Mouse (Mus musculus): Measurements from ENCODE around the gene Rcc1. TPM values are rescaled to one million over a fixed set of nuclear protein-coding genes. Genes with fewer than 3 reads are reported as not detected.
A peak's percentile ranks its signal among the peaks of the same experiment; 100 is the strongest.

Gene Rcc1
- polyA plus RNA-seq, 1 experiment from 2014 or later, result 20.0 TPM

- Histone ChIP-seq H3K36me3 (replicated peaks; ENCODE audit: control insufficient read depth, insufficient read depth) (peaks cover 14% of the 10 kb centered on the region), H3K9ac (no peak overlapping the region), H3K27ac (no peak overlapping the region), H3K4me2 (replicated peaks) (no peak overlapping the region), H3K4me1 (replicated peaks; ENCODE audit: control insufficient read depth, insufficient read depth, low read length) (peaks cover 15% of the 10 kb centered on the region), H3K9me3 (ENCODE audit: control insufficient read depth, low read length) (no peaks in the 10 kb centered on the region), H3K27me3 (ENCODE audit: control insufficient read depth, insufficient read depth, low read length) (no peaks in the 10 kb centered on the region), H3K4me3 (replicated peaks; ENCODE audit: low read length) (no peak overlapping the region)
- DNase-seq (ENCODE audit: low spot score) (no peak), ATAC-seq (ENCODE audit: low FRiP score) (no peak)
- 68% methylated on average over 3 of the region's 3 CpGs for WGBS
Measured at GRCm38 (mm10) chr4:132349495-132350122, 3.8 kb downstream of the Rcc1 start.

GRCm38 (mm10) chr4:132346661-132347060 is 6.7 kb downstream of the Rcc1 start:
- WGBS, result 58% methylated on average over 3 of the region's 3 CpGs

GRCm38 (mm10) chr4:132346261-132346660 is 7.1 kb downstream of the Rcc1 start:
- H3K4me3 ChIP-seq (replicated peaks; ENCODE audit: low read length), result no peak overlapping the region
- peaks cover 14% of the 10 kb centered on the region for H3K4me1 ChIP-seq (replicated peaks; ENCODE audit: control insufficient read depth, insufficient read depth, low read length)
- H3K9ac ChIP-seq, result no peak overlapping the region
- 87% methylated on average over 4 of the region's 4 CpGs for WGBS
- H3K27ac ChIP-seq, result no peak overlapping the region
- no peak overlapping the region; the same call in 1 of the 2 replicates for H3K4me2 ChIP-seq (replicated peaks)
- ATAC-seq (ENCODE audit: low FRiP score), result no peak
- no peak for DNase-seq (ENCODE audit: low spot score)
- no peaks in the 10 kb centered on the region for H3K9me3 ChIP-seq (ENCODE audit: control insufficient read depth, low read length)
- peaks cover 12% of the 10 kb centered on the region for H3K36me3 ChIP-seq (replicated peaks; ENCODE audit: control insufficient read depth, insufficient read depth)
- no peaks in the 10 kb centered on the region for H3K27me3 ChIP-seq (ENCODE audit: control insufficient read depth, insufficient read depth, low read length)

More at GRCm38 (mm10) chr4:132346661-132347060, 6.7 kb downstream of the Rcc1 start:
- no peak for ATAC-seq (ENCODE audit: low FRiP score)
- Histone ChIP-seq H3K27ac (no peak overlapping the region), H3K4me2 (replicated peaks) (no peak overlapping the region), H3K36me3 (replicated peaks; ENCODE audit: control insufficient read depth, insufficient read depth) (peaks cover 14% of the 10 kb centered on the region), H3K9me3 (ENCODE audit: control insufficient read depth, low read length) (no peaks in the 10 kb centered on the region), H3K4me3 (replicated peaks; ENCODE audit: low read length) (no peak overlapping the region), H3K27me3 (ENCODE audit: control insufficient read depth, insufficient read depth, low read length) (no peaks in the 10 kb centered on the region), H3K4me1 (replicated peaks; ENCODE audit: control insufficient read depth, insufficient read depth, low read length) (peaks cover 14% of the 10 kb centered on the region), H3K9ac (no peak overlapping the region)
- DNase-seq (ENCODE audit: low spot score), result no peak

- H3K9ac ChIP-seq, result 0 out of 2 replicates have a peak overlapping the region, but pooled peaks have one; percentile 74
- DNase-seq (ENCODE audit: low spot score), result no peak
- peaks cover 8% of the 10 kb centered on the region for H3K36me3 ChIP-seq (replicated peaks; ENCODE audit: control insufficient read depth, insufficient read depth)
- H3K4me3 ChIP-seq (replicated peaks; ENCODE audit: low read length), result peak overlapping the region; percentile 78
- WGBS, result 50% methylated on average over 5 of the region's 5 CpGs
- H3K9me3 ChIP-seq (ENCODE audit: control insufficient read depth, low read length), result no peaks in the 10 kb centered on the region
- no peak for ATAC-seq (ENCODE audit: low FRiP score)
- H3K27me3 ChIP-seq (ENCODE audit: control insufficient read depth, insufficient read depth, low read length), result no peaks in the 10 kb centered on the region
- H3K4me1 ChIP-seq (replicated peaks; ENCODE audit: control insufficient read depth, insufficient read depth, low read length), result peaks cover 14% of the 10 kb centered on the region
- no peak overlapping the region for H3K27ac ChIP-seq
- peak overlapping the region; percentile 82 for H3K4me2 ChIP-seq (replicated peaks)
Measured at GRCm38 (mm10) chr4:132345843-132346212, 7.6 kb downstream of the Rcc1 start.

GRCm38 (mm10) chr4:132345135-132345842 is 8.1 kb downstream of the Rcc1 start:
- peak overlapping the region; percentile 78 for H3K4me3 ChIP-seq (replicated peaks; ENCODE audit: low read length)
- H3K27me3 ChIP-seq (ENCODE audit: control insufficient read depth, insufficient read depth, low read length), result no peaks in the 10 kb centered on the region
- H3K36me3 ChIP-seq (replicated peaks; ENCODE audit: control insufficient read depth, insufficient read depth), result 0 out of 2 replicates have a peak, but pooled peaks cover 3% of the 10 kb centered on the region
- H3K9ac ChIP-seq, result peak overlapping the region; percentile 74
- peak overlapping the region; percentile 82 for H3K4me2 ChIP-seq (replicated peaks)
- H3K4me1 ChIP-seq (replicated peaks; ENCODE audit: control insufficient read depth, insufficient read depth, low read length), result peaks cover 14% of the 10 kb centered on the region
- no peak overlapping the region for H3K27ac ChIP-seq
- WGBS, result under 1% methylated on average over 83 of the region's 83 CpGs
- peak; percentile 91 for DNase-seq (ENCODE audit: low spot score)
- H3K9me3 ChIP-seq (ENCODE audit: control insufficient read depth, low read length), result no peaks in the 10 kb centered on the region
- ATAC-seq (ENCODE audit: low FRiP score), result peak; percentile 88

GRCm38 (mm10) chr4:132344403-132345134 is 8.8 kb downstream of the Rcc1 start:
- 8% methylated on average over 13 of the region's 13 CpGs for WGBS
- Histone ChIP-seq H3K27me3 (ENCODE audit: control insufficient read depth, insufficient read depth, low read length) (no peaks in the 10 kb centered on the region), H3K4me2 (replicated peaks) (peak overlapping the region; percentile 82), H3K4me1 (replicated peaks; ENCODE audit: control insufficient read depth, insufficient read depth, low read length) (peaks cover 14% of the 10 kb centered on the region), H3K4me3 (replicated peaks; ENCODE audit: low read length) (peak overlapping the region; percentile 78), H3K9me3 (ENCODE audit: control insufficient read depth, low read length) (no peaks in the 10 kb centered on the region), H3K9ac (peak overlapping the region; percentile 74), H3K27ac (no peak overlapping the region), H3K36me3 (replicated peaks; ENCODE audit: control insufficient read depth, insufficient read depth) (peaks cover 3% of the 10 kb centered on the region)
- ATAC-seq (ENCODE audit: low FRiP score), result peak; percentile 40; the same call in 1 of the 2 replicates
- DNase-seq (ENCODE audit: low spot score), result no peak

GRCm38 (mm10) chr4:132341451-132341850 is 12.0 kb downstream of the Rcc1 start:
- peaks cover 24% of the 10 kb centered on the region for H3K36me3 ChIP-seq (replicated peaks; ENCODE audit: control insufficient read depth, insufficient read depth)
- H3K4me2 ChIP-seq (replicated peaks), result no peak overlapping the region
- ATAC-seq (ENCODE audit: low FRiP score) (no peak), DNase-seq (ENCODE audit: low spot score) (no peak)
- no peak overlapping the region for H3K9ac ChIP-seq
- no peaks in the 10 kb centered on the region for H3K27me3 ChIP-seq (ENCODE audit: control insufficient read depth, insufficient read depth, low read length)
- no peak overlapping the region for H3K4me3 ChIP-seq (replicated peaks; ENCODE audit: low read length)
- WGBS, result 92% methylated on average over 3 of the region's 3 CpGs
- no peak overlapping the region for H3K27ac ChIP-seq
- no peaks in the 10 kb centered on the region for H3K9me3 ChIP-seq (ENCODE audit: control insufficient read depth, low read length)
- H3K4me1 ChIP-seq (replicated peaks; ENCODE audit: control insufficient read depth, insufficient read depth, low read length), result peaks cover 14% of the 10 kb centered on the region

- no peak overlapping the region for H3K4me3 ChIP-seq (replicated peaks; ENCODE audit: low read length)
- no peak overlapping the region for H3K9ac ChIP-seq
- H3K27ac ChIP-seq, result no peak overlapping the region
- WGBS, result 88% methylated on average over 13 of the region's 13 CpGs
- H3K9me3 ChIP-seq (ENCODE audit: control insufficient read depth, low read length), result no peaks in the 10 kb centered on the region
- H3K36me3 ChIP-seq (replicated peaks; ENCODE audit: control insufficient read depth, insufficient read depth), result peaks cover 44% of the 10 kb centered on the region
- H3K4me2 ChIP-seq (replicated peaks), result no peak overlapping the region
- peaks cover 3% of the 10 kb centered on the region; the same call in 1 of the 2 replicates for H3K4me1 ChIP-seq (replicated peaks; ENCODE audit: control insufficient read depth, insufficient read depth, low read length)
- no peaks in the 10 kb centered on the region for H3K27me3 ChIP-seq (ENCODE audit: control insufficient read depth, insufficient read depth, low read length)
- DNase-seq (ENCODE audit: low spot score), result no peak
- no peak for ATAC-seq (ENCODE audit: low FRiP score)
Measured at GRCm38 (mm10) chr4:132338943-132339342, 14.5 kb downstream of the Rcc1 start.

- DNase-seq (ENCODE audit: low spot score) (no peak), ATAC-seq (ENCODE audit: low FRiP score) (no peak)
- Histone ChIP-seq H3K9ac (no peak overlapping the region), H3K4me2 (replicated peaks) (no peak overlapping the region), H3K27ac (no peak overlapping the region), H3K36me3 (replicated peaks; ENCODE audit: control insufficient read depth, insufficient read depth) (peaks cover 38% of the 10 kb centered on the region), H3K4me3 (replicated peaks; ENCODE audit: low read length) (no peak overlapping the region), H3K4me1 (replicated peaks; ENCODE audit: control insufficient read depth, insufficient read depth, low read length) (peaks cover 10% of the 10 kb centered on the region), H3K27me3 (ENCODE audit: control insufficient read depth, insufficient read depth, low read length) (no peaks in the 10 kb centered on the region), H3K9me3 (ENCODE audit: control insufficient read depth, low read length) (no peaks in the 10 kb centered on the region)
- WGBS, result 91% methylated on average over 6 of the region's 6 CpGs
Measured at GRCm38 (mm10) chr4:132332880-132333279, 20.5 kb downstream of the Rcc1 start.
